Mouse (Mus musculus): Measurements from ENCODE around the gene Cep128.

GRCm38 (mm10) chr12:91384281-91385017 is at the start of gene Cep128, which contains the start of gene Tshr:
- no peak for TF ChIP-seq CTCF (IDR thresholded peaks at IDR 0.05; ENCODE audit: insufficient read depth, low read length)
- TF ChIP-seq POLR2A (IDR thresholded peaks at IDR 0.05; ENCODE audit: borderline replicate concordance, extremely low read depth, low read depth, low read length) = no peak; the same call in 1 of the 2 replicates

All from lung, adult 2 months (tissue).